Mouse (Mus musculus): ENCODE measurements at regions not wholly inside any gene's neighbourhood (a gene's known extent, or its start where the extent isn't known, plus 50 kb on each side); places are given as distances from the start of the nearest gene placed in this dataset.

DNA sequence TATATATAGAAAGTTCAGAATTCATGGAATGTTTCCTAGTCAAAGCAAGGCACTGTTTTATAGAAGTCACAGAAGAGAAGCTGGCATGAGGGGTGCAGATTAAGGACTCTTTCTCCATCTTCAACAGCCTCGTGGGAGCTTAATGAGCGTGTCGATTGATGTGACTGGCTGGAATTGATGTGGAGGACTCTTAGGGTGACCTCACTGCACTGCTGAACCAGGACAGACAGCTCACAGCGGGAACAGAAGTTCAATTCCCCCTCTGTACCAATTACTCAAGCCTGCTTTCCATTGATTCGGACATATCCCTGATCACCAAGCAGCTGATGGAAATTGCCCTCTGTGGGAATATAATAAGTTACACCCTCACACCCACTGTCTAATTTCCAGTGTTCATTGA, 65.6 kb upstream of the Gm10234 start:
- TF ChIP-seq TCF12 (IDR thresholded peaks at IDR 0.05; ENCODE audit: insufficient read depth, poor library complexity, severe bottlenecking) (no peak), POLR2A (IDR thresholded peaks at IDR 0.05; ENCODE audit: insufficient read length, low read depth) (no peak)

All from myocyte (in vitro differentiated cells).